Mouse (Mus musculus): ENCODE data around the gene Rad9a. TPM values are rescaled to one million over a fixed set of nuclear protein-coding genes. Genes with fewer than 3 reads are reported as not detected.

Gene Rad9a
- polyA plus RNA-seq, 1 experiment from 2014 or later: 24.1 TPM

GRCm38 (mm10) chr19:4156073-4156579 lies 45.3 kb downstream of the Rad9a start:
- Histone ChIP-seq H3K4me1 (ENCODE audit: control insufficient read depth, insufficient read depth, low read length) (no peaks in the 10 kb centered on the region), H3K9ac (ENCODE audit: low read depth, low read length) (no peak overlapping the region), H3K27me3 (ENCODE audit: control insufficient read depth, insufficient read depth, low read length) (no peaks in the 10 kb centered on the region), H3K4me3 (ENCODE audit: low read depth, low read length) (no peak overlapping the region), H3K9me3 (replicated peaks; ENCODE audit: control insufficient read depth, low read length) (no peaks in the 10 kb centered on the region), H3K4me2 (no peak overlapping the region), H3K27ac (ENCODE audit: low read depth, low read length) (no peak overlapping the region), H3K36me3 (ENCODE audit: control insufficient read depth, insufficient read depth, low read length) (peaks cover 21% of the 10 kb centered on the region)
- 66% methylated on average over 20 of the region's 20 CpGs for WGBS (ENCODE audit: insufficient replicate concordance)
- ATAC-seq (replicated peaks; ENCODE audit: insufficient number of reproducible peaks, low FRiP score, low TSS enrichment): no peak

GRCm38 (mm10) chr19:4155223-4156072 lies 46.0 kb downstream of the Rad9a start:
- Histone ChIP-seq H3K9ac (ENCODE audit: low read depth, low read length) (0 out of 2 replicates have a peak overlapping the region, but pooled peaks have one; percentile 4), H3K27ac (ENCODE audit: low read depth, low read length) (no peak overlapping the region)

GRCm38 (mm10) chr19:4154437-4155222 lies 46.8 kb downstream of the Rad9a start:
- H3K9ac ChIP-seq (ENCODE audit: low read depth, low read length): 0 out of 2 replicates have a peak overlapping the region, but pooled peaks have one; percentile 4
- H3K36me3 ChIP-seq (ENCODE audit: control insufficient read depth, insufficient read depth, low read length): peaks cover 22% of the 10 kb centered on the region
- no peak overlapping the region for H3K4me2 ChIP-seq

More at GRCm38 (mm10) chr19:4155223-4156072, 46.0 kb downstream of the Rad9a start:
- H3K4me1 ChIP-seq (ENCODE audit: control insufficient read depth, insufficient read depth, low read length): no peaks in the 10 kb centered on the region
- peaks cover 21% of the 10 kb centered on the region for H3K36me3 ChIP-seq (ENCODE audit: control insufficient read depth, insufficient read depth, low read length)
- WGBS (ENCODE audit: insufficient replicate concordance): 82% methylated on average over 6 of the region's 6 CpGs
- ATAC-seq (replicated peaks; ENCODE audit: insufficient number of reproducible peaks, low FRiP score, low TSS enrichment): no peak
- H3K4me3 ChIP-seq (ENCODE audit: low read depth, low read length): no peak overlapping the region
- no peaks in the 10 kb centered on the region for H3K9me3 ChIP-seq (replicated peaks; ENCODE audit: control insufficient read depth, low read length)
- H3K4me2 ChIP-seq: no peak overlapping the region
- no peaks in the 10 kb centered on the region for H3K27me3 ChIP-seq (ENCODE audit: control insufficient read depth, insufficient read depth, low read length)

GRCm38 (mm10) chr19:4153232-4153654 lies 48.2 kb downstream of the Rad9a start, which contains the start of gene Ptprcap:
Ptprcap (plus strand) TSS chr19:4153604.
- peak within 1 kb of the TSS; percentile 34; the same call in 1 of the 2 replicates for H3K9ac ChIP-seq (ENCODE audit: low read depth, low read length)
- ATAC-seq (replicated peaks; ENCODE audit: insufficient number of reproducible peaks, low FRiP score, low TSS enrichment): no peak
- H3K4me2 ChIP-seq: no peak within 1 kb of the TSS
- no peaks in the 10 kb centered on the region for H3K9me3 ChIP-seq (replicated peaks; ENCODE audit: control insufficient read depth, low read length)
- no peak within 1 kb of the TSS for H3K27ac ChIP-seq (ENCODE audit: low read depth, low read length)
- peaks cover 7% of the 10 kb centered on the region for H3K4me1 ChIP-seq (ENCODE audit: control insufficient read depth, insufficient read depth, low read length)
- H3K4me3 ChIP-seq (ENCODE audit: low read depth, low read length): no peak within 1 kb of the TSS
- peaks cover 22% of the 10 kb centered on the region for H3K36me3 ChIP-seq (ENCODE audit: control insufficient read depth, insufficient read depth, low read length)
- 57% methylated on average over 11 of the region's 11 CpGs for WGBS (ENCODE audit: insufficient replicate concordance)
- H3K27me3 ChIP-seq (ENCODE audit: control insufficient read depth, insufficient read depth, low read length): no peaks in the 10 kb centered on the region

More at GRCm38 (mm10) chr19:4154437-4155222, 46.8 kb downstream of the Rad9a start:
- Histone ChIP-seq H3K4me3 (ENCODE audit: low read depth, low read length) (no peak overlapping the region), H3K9me3 (replicated peaks; ENCODE audit: control insufficient read depth, low read length) (no peaks in the 10 kb centered on the region), H3K27me3 (ENCODE audit: control insufficient read depth, insufficient read depth, low read length) (no peaks in the 10 kb centered on the region), H3K4me1 (ENCODE audit: control insufficient read depth, insufficient read depth, low read length) (no peaks in the 10 kb centered on the region), H3K27ac (ENCODE audit: low read depth, low read length) (no peak overlapping the region)
- WGBS (ENCODE audit: insufficient replicate concordance): 75% methylated on average over 13 of the region's 13 CpGs
- no peak for ATAC-seq (replicated peaks; ENCODE audit: insufficient number of reproducible peaks, low FRiP score, low TSS enrichment)

GRCm38 (mm10) chr19:4152445-4153231 lies 48.8 kb downstream of the Rad9a start:
- peak overlapping the region; percentile 34; the same call in 1 of the 2 replicates for H3K9ac ChIP-seq (ENCODE audit: low read depth, low read length)
- no peaks in the 10 kb centered on the region for H3K9me3 ChIP-seq (replicated peaks; ENCODE audit: control insufficient read depth, low read length)
- H3K4me3 ChIP-seq (ENCODE audit: low read depth, low read length): no peak overlapping the region
- no peak overlapping the region for H3K27ac ChIP-seq (ENCODE audit: low read depth, low read length)
- no peak for ATAC-seq (replicated peaks; ENCODE audit: insufficient number of reproducible peaks, low FRiP score, low TSS enrichment)
- 85% methylated on average over 8 of the region's 8 CpGs for WGBS (ENCODE audit: insufficient replicate concordance)
- peaks cover 7% of the 10 kb centered on the region for H3K4me1 ChIP-seq (ENCODE audit: control insufficient read depth, insufficient read depth, low read length)
- H3K36me3 ChIP-seq (ENCODE audit: control insufficient read depth, insufficient read depth, low read length): peaks cover 22% of the 10 kb centered on the region
- no peak overlapping the region for H3K4me2 ChIP-seq
- H3K27me3 ChIP-seq (ENCODE audit: control insufficient read depth, insufficient read depth, low read length): no peaks in the 10 kb centered on the region

- no peaks in the 10 kb centered on the region for H3K9me3 ChIP-seq (replicated peaks; ENCODE audit: control insufficient read depth, low read length)
- H3K9ac ChIP-seq (ENCODE audit: low read depth, low read length): no peak overlapping the region
- H3K27ac ChIP-seq (ENCODE audit: low read depth, low read length): no peak overlapping the region
- no peak overlapping the region for H3K4me2 ChIP-seq
- peaks cover 7% of the 10 kb centered on the region for H3K4me1 ChIP-seq (ENCODE audit: control insufficient read depth, insufficient read depth, low read length)
- H3K4me3 ChIP-seq (ENCODE audit: low read depth, low read length): no peak overlapping the region
- ATAC-seq (replicated peaks; ENCODE audit: insufficient number of reproducible peaks, low FRiP score, low TSS enrichment): no peak
- WGBS (ENCODE audit: insufficient replicate concordance): 85% methylated on average over 5 of the region's 5 CpGs
- peaks cover 17% of the 10 kb centered on the region; the same call in 1 of the 2 replicates for H3K36me3 ChIP-seq (ENCODE audit: control insufficient read depth, insufficient read depth, low read length)
- no peaks in the 10 kb centered on the region for H3K27me3 ChIP-seq (ENCODE audit: control insufficient read depth, insufficient read depth, low read length)
Observed at GRCm38 (mm10) chr19:4151898-4152297, 49.6 kb downstream of the Rad9a start.

GRCm38 (mm10) chr19:4151488-4151860 lies 50.0 kb downstream of the Rad9a start:
- no peak for ATAC-seq (replicated peaks; ENCODE audit: insufficient number of reproducible peaks, low FRiP score, low TSS enrichment)
- Histone ChIP-seq H3K9ac (ENCODE audit: low read depth, low read length) (no peak overlapping the region), H3K27ac (ENCODE audit: low read depth, low read length) (no peak overlapping the region), H3K9me3 (replicated peaks; ENCODE audit: control insufficient read depth, low read length) (no peaks in the 10 kb centered on the region), H3K4me3 (ENCODE audit: low read depth, low read length) (no peak overlapping the region), H3K4me2 (no peak overlapping the region), H3K27me3 (ENCODE audit: control insufficient read depth, insufficient read depth, low read length) (no peaks in the 10 kb centered on the region), H3K4me1 (ENCODE audit: control insufficient read depth, insufficient read depth, low read length) (peaks cover 7% of the 10 kb centered on the region), H3K36me3 (ENCODE audit: control insufficient read depth, insufficient read depth, low read length) (peaks cover 17% of the 10 kb centered on the region; the same call in 1 of the 2 replicates)
- 70% methylated on average over 5 of the region's 5 CpGs for WGBS (ENCODE audit: insufficient replicate concordance)

Data from heart, embryonic 11.5 days (tissue).